Mouse (Mus musculus): ENCODE results near the gene Pbx3. TPM values are rescaled to one million over a fixed set of nuclear protein-coding genes. Genes with fewer than 3 reads are reported as not detected.

The Pbx3 gene
- polyA plus RNA-seq, 2 experiments from 2014 or later = 1.1 to 2.1 TPM

DNA sequence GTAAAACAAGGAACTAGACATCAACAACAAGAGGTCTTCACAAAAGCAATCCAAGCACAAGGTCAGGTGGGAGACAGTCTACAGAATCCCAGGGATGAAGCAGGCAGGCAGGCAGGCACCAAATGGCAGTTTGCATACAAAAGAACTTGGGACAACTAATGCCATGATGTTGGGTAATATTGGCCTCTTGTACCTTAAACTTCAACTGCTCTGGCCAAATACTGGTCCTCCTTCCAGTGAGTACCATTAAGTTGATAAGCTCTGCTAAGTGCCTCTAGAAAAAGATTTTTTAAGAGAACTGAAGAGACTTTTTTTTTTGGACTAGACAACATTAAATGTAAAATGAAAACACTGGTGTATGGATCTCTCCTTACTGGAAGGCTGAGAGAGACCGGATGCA, 83.2 kb downstream of the Pbx3 start:
- no peak for ATAC-seq

DNA sequence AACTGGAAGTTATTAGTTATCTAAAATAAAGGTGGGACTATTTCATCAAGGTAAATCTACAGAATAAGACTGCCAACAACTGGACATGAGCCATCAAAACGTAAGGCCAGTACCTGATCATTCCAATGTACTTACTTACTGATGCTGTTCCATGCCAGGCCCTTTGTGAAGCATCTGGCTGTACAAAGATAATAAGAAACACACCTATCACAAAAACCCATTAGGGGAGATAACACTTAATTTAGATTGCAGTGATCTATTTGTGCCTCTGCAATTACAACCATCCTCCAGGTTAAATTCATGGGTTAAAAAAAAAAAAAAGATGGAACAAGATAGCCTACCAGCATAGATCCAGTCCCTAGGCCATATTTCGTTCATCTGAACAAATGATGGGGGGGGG, 88.7 kb downstream of the Pbx3 start:
- ATAC-seq = no peak

DNA sequence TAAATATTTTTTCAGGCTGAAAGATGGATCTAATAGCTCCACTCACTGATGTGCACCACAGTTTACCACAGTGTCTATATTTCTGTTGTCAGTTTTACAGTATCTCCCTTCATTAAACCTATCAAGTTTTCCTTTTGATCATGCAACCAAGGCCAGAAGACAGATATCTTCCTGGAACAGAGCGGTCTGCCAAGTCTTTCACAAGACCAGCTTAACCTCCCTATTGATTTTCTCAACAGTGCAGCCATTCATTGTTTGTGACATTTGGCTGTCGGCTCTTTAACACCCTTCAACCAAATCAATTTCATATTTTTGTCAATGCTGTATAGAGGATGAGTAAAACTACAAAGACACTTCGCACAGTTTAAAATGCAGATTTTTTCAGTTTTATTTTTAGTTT, 91.9 kb downstream of the Pbx3 start:
- no peak for ATAC-seq

DNA sequence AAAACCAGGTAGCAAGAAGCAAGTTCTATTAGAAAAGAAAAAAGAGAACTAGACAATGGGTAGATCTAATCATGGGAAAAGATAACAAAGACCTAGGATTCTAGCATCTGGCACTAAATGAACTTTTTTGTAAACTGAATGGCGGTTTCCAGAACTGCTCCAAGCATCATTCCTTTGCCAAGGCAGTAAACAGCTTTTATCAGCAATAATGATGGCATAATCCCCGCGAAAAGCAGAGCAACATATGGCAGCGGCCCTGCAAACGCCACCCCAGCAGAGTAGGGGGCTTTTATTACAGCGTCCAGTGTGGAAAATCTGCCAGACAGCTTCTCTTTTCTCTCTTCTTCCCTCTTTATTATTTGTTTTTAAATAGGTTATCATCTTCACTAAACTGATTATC, 93.2 kb downstream of the Pbx3 start:
- no peak for ATAC-seq

DNA sequence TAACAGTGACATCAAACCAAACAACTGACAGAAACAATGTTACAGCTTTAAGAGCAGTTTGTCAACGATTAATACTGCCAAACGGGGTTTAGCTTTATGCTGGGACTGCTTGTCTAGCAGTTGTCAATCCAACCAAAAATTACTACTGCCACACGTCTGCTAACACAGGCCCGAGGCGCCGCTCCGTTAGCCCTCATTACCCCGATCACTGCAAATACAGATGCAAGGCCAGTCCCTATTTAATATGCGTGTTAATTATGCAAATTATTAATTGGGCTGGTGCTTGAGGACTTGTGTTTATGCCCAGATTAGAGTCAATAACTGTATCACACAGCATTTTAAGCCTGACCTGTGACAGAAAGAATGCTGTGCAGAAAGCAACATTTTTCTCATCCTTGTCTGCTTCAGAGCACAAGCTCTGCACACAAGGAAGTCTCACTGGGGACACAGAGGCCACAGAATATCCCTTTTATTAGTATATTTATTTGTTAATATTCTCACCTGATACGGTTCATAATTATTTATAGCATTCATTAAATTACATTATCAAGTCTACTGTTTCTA, 97.2 kb downstream of the Pbx3 start:
- no peak for ATAC-seq

DNA sequence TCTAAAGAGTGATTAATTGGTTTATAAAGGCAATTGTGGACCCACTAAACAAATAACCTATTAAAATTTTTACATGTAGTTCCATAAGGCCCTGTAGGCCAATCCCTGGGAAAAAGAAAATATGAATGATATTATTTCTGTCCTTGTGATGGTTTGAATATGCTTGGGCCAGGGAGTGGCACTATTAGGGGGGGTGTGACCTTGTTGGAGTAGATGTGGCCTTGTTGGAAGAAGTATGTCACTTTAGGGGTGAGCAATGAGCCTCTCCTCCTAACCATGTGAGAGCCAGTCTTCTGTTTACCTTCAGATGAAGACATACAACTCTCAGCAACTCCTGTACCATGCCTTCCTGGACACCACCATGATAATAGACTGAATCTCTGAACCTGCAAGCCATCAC, 110.9 kb downstream of the Pbx3 start:
- no peak for ATAC-seq

DNA sequence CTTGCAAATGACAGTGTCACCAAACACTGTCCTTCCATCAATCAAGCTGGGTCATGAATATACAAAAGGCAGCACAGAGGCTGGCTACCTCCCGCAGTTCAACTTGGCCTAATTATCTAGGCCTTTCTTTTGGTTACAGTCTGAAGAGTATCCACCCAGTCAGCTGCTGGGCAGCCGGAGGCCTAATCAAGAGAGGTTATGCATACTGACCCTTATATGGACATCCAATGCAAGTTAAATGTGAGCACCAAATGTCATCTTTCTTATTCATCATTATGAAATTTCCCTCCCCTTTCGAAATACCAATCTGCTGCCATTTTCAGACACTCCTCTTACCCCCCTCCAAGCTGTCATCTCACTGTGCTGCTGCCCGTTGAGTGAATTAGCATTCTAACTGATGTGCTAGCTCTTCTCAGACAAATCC, 112.3 kb downstream of the Pbx3 start:
- ATAC-seq = no peak

DNA sequence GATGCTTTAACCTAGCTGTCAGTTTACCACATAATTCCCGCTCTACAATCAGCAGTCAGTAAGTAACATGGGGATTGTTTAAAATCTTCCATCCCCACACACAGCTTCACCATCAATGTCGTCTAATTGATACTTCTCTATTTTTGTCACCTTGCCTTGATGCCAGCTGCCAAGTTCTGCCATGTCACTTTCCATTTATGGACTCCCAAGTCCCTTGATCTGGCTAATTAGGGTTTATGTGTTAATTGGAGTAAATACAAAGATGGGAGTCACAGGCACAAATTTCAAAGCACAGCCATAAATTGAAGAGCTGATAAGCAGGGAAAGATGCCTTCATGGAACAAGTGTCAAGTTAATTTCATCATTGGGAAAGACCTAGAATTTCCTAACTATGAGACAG, 114.7 kb downstream of the Pbx3 start:
- no peak for ATAC-seq

DNA sequence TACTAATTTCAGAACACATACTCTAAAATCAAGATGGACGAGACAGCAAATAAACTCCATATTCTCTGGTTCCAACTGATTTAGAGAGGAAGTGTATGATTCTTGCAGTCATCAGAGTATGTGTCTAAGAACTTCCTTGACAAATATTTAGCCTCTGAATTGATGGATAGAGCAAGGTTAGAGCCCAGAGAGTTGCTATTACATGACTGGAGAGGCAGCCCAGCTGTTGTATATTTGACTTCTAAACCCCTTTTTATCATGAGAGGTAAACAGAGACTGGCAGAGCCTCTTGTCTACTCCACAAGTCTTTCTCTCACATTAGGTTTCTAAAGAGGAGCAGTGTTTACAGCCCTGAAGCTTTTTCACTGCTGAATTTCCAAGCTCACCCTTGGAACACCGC, 115.3 kb downstream of the Pbx3 start:
- ATAC-seq = no peak

DNA sequence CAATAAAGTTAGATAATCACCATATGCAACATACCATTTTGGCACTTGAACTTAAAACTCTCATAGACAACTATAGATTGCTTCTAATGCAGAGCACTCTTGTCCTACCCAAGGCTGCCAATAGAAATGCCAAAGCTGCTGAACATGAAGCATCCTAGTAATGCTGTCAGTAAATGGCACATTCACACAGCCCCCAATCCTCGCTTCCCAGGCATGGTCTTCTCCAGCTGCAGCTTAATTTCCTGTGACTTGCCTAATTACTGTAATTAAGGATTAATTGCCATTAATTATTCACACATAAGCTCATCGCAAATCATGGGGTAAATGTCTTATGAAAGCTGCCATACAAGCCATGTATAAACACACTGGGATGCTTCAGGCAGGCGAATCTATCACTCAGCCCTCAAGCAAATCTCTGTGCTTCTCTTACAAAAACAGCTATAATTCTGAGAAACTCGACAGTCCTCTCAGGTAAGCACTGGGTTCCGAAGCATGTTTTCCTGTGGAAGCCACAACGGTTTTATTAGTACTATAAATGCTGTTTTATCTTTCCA, 116.9 kb downstream of the Pbx3 start:
- ATAC-seq = no peak

DNA sequence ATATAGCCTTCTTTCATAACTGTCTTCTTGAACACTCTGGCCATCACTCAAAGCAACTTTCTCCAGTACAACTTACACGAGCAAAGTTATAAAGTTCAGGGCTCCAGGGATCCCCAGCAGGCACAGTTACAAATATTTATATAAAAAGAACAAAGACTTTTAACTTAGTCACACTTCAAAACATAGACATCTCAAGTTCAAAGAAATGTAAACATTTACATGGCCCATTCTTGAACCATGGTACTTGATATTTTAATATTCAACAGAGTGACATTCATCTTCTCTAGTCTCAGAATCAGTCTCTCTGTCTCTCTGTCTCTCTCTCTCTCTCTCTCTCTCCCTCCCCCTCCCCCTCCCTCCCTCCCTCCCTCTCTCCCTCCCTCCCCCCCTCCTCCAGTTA, 119.3 kb downstream of the Pbx3 start:
- ATAC-seq = no peak

DNA sequence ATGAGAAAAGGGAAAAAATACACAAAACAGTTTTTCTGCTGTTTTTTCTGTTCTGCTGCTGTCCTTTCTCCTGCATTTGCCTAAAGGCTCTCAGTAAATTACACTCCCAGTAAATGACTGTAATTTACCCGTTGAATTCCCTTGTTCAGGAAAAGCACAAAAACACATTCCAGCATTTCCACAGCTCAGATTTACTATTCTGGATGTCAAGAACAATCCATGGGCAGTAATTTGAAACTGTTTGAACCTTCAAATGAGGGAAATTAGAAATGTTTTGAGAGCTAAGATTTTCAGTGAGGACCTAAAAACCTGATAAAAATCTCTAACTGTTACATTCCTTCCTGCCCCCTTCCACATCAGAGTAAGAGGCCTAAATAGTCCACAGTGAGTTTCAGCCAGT, 119.8 kb downstream of the Pbx3 start:
- no peak for ATAC-seq

DNA sequence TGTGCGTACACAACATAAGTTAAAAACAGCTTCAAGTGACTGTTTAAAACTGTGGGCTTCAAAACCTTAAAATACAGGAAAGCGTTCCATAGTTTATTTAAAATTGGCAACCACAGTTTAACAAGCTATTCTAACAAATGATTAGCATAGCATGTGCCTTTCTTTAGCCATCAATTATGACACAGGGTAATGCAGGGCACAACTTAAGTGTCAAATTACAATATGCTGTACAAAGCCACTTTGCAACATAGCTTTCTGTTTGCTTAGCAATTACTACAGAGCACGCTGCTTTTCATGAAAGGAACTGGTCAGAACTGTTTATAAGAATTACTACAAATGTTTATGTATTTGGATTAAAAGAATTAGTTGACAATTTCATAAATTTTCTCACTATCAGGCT, 120.7 kb downstream of the Pbx3 start:
- no peak for ATAC-seq

DNA sequence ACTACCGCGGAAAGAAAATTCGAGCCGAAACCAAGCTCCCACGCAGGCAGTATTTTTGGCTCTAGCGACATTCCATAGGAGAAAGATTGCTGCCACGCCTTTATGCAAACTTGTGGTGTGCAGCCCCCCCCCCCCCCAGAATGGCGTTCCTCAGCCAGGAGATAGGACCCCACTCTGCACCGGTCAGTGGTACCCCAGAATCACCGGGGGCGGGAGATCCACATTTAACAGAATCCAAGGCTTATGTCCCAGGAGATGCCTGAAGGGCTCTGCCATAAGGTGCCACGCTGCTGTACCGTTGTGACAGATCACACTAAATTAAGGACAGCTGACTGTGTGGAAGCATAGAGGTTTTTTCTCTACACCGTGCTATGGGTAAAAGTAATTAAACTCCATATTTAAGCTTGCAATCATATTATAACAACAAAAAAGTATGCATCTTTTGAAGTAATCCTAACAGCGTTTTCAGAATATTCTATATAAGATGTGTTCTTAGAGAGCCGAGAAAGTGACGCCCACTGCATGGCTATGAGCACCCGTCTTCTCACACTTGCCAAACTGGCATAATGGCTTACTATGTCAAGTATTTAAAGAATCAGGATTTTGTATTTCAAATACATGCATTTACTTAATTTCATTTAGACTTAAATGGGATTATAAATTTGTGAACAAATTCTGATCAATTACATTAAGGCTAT, 122.8 kb downstream of the Pbx3 start:
- no peak for ATAC-seq

DNA sequence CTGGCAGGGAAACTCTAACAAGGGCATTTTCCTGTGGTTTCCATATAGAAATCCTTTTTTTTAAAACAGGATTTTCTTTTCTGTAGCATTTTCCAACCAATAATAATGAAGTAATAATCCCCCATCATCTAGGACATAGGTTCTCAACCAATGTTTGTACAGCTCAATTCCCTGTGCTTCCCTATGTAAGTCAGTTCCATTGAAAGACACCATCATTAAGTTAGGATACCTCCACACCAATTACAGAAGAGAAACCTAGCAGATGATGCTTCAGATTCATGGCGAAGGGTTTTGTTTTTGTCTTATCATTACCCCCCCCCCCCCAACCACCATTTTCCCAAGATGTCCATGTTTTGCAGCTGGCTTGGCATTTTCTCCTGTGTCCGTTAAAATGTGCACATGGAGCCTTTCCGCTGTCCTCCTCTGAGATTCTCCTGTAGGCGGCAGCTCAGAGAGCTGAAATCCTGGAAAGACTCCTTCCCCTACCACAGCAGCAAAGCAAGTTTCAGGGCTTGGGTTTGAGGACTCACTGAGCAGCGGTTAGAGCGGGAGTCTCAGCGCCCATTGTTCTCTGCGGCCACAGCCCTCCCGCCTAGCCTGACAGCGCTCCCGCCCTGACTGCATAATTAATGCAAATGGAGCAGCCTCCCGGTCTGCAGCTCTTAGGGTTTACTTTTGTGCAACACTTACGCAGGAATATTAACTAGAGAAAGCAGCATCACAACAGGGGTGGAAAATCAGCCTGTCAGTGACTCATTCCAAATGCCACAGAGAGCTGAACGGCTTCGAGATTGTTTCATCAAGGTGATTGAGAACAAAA, 123.6 kb downstream of the Pbx3 start:
- no peak for ATAC-seq

DNA sequence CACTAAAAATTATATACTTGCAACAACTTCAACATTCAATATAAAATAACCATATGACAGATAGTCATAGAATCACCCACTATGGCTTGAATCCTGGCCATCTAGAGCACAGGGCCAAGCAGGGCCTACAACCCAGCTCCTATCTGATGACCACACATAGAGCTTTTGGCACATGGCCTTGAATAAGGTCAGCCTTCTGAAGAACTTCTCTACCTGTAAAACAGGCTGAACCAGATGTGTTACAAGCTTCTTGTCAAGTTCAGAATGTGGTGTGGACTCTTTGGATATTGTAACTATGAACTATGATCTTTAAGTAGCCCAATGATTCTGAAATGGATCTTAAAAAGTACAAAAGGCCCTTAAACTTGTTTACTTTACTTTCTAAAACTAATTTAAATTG, 132.1 kb downstream of the Pbx3 start:
- no peak for ATAC-seq

DNA sequence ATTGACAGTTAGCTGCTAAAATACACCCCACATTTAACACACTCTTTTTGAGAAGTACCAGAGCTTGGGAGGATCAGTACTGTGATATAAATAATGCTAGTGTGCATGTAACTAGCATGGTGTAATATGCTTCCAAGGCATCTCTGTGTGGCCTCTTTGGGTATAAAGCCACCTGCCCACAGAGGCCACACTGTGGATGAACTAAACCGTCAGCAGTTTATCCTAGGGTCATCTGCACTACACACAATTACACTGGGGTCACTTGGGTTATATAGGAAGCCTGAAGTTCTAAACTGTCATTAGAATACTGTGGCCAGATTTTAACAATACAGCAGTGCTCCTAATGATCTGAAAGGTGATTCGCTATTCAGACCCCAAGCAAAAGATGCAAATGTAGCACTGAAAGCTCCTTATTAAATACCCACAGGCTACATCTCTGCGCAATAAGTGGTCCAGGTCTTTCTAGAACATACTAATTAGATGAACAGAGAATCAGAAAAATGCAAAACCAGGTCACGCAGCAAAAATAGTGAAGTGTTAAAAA, 133.6 kb downstream of the Pbx3 start:
- ATAC-seq = no peak

DNA sequence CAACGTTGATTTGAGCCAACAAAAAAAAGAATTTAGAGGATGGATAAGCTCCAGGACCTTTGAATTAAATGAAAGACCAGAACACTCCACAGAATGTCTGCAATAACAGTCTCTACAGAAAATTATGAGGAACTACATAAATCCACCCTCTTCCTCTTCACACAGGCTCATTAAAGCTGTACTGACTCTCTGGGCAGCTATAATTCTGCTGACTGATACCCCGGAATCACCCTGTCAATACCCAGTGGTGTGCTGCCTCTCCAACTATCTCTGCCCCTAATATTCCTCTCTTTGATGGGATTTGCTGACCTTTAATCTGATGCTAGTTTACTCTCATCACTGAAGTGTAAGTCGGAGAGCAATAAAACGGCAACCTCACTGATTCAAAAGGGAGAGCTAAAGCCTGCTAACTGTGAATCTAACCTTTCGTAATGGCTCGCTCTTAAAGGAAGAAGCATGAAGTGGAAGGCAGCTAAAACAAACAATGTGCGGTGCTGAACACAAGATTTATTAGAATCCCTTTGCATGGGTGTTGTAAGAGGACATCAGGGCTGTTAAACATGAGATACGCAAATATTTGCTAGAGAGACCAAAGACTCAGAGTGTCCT, 137.4 kb downstream of the Pbx3 start:
- ATAC-seq = no peak

DNA sequence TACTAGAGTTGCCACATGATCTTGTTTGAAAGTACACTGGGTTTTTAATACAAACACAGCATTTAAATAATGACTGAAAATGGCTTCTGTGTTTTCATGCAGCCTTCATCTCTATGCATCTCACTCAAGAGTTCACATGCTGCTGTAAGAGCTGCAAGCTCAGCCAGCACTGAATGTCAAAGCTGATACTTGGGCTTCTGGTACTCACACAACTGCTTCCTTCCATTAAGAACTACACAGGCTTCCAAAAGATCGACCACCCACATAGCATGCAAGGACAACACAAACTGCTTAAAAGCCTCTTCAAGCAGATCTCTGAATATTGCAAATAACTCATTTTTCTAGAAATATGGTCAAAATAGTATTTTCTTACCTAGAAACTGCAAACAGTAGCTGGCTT, 138.7 kb downstream of the Pbx3 start:
- ATAC-seq = no peak

DNA sequence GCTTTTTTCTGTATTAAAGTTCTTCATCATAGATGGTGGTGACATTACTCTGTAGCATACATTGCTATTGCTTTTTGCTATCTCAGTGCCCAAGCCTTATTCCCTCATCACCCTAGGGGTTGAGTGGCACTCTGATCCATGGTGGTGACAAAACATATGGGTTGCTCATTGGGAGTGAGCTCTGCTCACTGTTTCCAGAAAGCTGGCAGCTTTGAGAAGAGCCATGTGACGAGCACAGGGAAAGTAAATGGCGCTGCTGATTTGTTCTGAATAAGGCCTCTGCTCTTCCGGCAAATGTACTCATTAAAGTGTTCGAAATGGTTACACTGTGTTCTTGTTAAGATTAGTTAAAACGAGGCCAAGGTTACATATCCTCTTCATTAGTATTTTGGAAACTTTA, 139.7 kb downstream of the Pbx3 start:
- ATAC-seq = no peak

DNA sequence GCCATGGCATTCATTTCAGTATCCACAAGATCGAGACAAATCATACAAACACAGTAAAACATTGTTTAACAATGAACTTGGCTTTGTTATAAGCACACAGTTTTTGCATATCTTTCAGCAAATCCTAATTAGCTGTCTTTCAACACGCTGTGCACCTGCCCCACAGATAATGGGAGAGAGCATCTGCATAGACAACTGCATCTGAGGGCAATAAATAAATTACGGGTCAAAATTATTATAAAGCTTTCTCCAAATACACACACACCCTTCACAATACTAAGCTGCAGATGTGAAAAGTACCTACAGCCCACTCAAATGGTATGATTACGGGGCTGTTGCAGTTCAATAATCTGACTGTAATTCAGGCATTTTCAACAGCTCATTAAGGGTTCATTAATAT, 145.3 kb downstream of the Pbx3 start:
- no peak for ATAC-seq

DNA sequence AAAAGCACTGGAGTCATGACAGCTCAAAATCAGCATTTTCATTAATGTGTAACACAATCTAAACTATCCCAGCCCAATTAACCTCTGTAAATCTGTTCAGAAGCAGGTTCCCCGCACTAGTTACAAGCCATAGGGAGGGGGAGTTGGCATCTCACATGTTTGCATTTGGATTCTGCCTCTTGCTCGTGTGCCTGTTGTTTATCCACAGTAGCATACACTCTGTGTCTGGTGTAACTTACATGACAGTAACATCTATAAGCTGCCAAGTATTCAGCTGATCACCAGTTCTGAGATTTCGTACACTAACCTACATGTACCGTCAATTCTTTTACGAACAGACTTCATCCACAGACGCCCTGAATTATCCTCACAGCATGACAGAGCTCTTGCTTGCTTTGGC, 147.5 kb downstream of the Pbx3 start:
- no peak for ATAC-seq

DNA sequence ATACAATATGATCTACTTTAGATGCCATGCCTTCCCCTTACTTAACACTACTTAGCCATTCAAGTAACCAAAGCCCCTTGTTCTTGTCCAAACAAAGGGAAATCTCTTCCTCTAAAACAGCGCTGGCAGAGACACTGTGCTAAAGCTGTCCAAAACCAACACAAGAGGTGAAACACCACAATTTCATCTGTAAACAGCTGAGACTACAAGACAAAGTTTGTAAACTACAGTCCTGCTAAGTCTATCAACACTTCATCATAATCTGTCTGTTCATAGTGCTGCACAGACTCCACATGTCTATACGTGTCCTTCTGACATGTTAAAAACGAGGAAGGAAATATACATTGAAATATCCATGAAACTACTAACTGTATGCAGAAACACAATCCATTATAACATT, 151.5 kb downstream of the Pbx3 start:
- ATAC-seq = no peak
